ENCODE assay signal across 2 mouse cellular contexts in genomic region chr4:116876630-116876994, GRCm38 (mm10).
TF ChIP-seq lines count a peak whose summit lies in the region.

No protein-coding gene starts in this region.

TF ChIP-seq in CH12.LX, 34 proteins besides CTCF, POLR2A, EP300 and RAD21:
- TF ChIP-seq RCOR1 (conservative IDR thresholded peaks at IDR 0.05; ENCODE audit: low read depth, low read length) (no peak), MAZ (IDR thresholded peaks at IDR 0.05; ENCODE audit: low read depth, low read length) (0 out of 2 replicates have a peak, but pooled peaks have one; percentile 25)

TF ChIP-seq in ES-E14, 5 proteins besides CTCF, POLR2A, EP300 and RAD21:
- TF ChIP-seq MAFK (IDR thresholded peaks at IDR 0.05; ENCODE audit: insufficient read depth, low read depth, low read length) (no peak), HCFC1 (IDR thresholded peaks at IDR 0.05; ENCODE audit: borderline replicate concordance, insufficient read depth, low read length) (no peak), ZC3H11A (IDR thresholded peaks at IDR 0.05; ENCODE audit: borderline replicate concordance, low read depth, low read length) (no peak), ZNF384 (IDR thresholded peaks at IDR 0.05; ENCODE audit: low read depth, low read length) (no peak), CHD2 (IDR thresholded peaks at IDR 0.05; ENCODE audit: low read depth, low read length) (no peak)
